Mouse (Mus musculus) G1E (cell line): ENCODE measurements around the gene Asb15.

Source experiments
- CTCF ChIP-seq: IDR thresholded peaks from 2 replicates; pipeline ENCODE4 v1.5.1; 2012; ENCODE audit warnings: low read depth, low read length, inconsistent platforms, mixed read lengths
- GATA1 ChIP-seq: IDR thresholded peaks from 2 replicates; pipeline ENCODE4 v1.6.1; 2012; ENCODE audit warnings: borderline replicate concordance, low read length, inconsistent platforms, mixed read lengths
- POLR2AphosphoS5 ChIP-seq: IDR thresholded peaks from 2 replicates; pipeline ENCODE4 v1.6.1; 2012; ENCODE audit warnings: low read depth, low read length, inconsistent platforms; ENCODE audit not compliant: insufficient replicate concordance
- TAL1 ChIP-seq: conservative IDR thresholded peaks from 2 replicates; pipeline ENCODE4 v1.6.1; 2012; ENCODE audit warnings: low read depth, low read length, inconsistent platforms, mixed read lengths

DNA sequence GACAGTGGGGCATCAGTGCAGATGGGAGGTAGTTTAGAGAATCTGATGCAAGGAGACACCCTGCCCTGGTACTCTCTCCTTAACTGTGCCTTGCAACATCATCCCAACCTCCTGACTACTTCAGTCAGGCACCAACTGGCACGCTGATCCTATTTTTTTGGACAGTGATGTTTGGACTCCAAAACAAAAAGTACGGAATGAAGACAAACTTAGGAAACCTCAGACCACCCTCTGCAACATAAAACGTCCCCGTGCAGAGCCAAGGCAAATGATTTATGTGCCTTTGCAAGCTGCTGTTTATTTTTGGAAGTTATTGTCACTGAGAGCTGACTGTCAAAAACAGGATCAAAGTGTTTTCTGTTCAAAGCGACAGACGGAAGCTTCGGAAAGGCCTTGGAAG, 24.1 kb downstream of the Asb15 start:
- TF ChIP-seq CTCF (no peak), GATA1 (no peak), TAL1 (no peak), POLR2AphosphoS5 (no peak)
